Mouse (Mus musculus) megakaryocyte-erythroid progenitor cell, adult 5-6 weeks (primary cell): Measurements from ENCODE around the gene Prl3d2. TPM values are rescaled to one million over a fixed set of nuclear protein-coding genes. Genes with fewer than 3 reads are reported as not detected.
"Not testable (repeated sequence)": the region's sequence is repeated elsewhere in the genome, so short reads cannot be mapped to it uniquely, and the experiment has no call there.

Source experiments
- ATAC-seq: replicated peaks from 2 replicates; pipeline ENCODE4 v1.8.0; 2016; ENCODE audit warnings: mild to moderate bottlenecking, inconsistent platforms; ENCODE audit not compliant: severe bottlenecking, poor library complexity, low FRiP score, low TSS enrichment
- total RNA-seq, 2 experiments: library from RNA; stranded (forward) in 1 of 2; stranded (reverse) in 1 of 2; fragments of 200-1000, 215-1000 nt in 1 of 2; fragments of >200 nt in 1 of 2; fragmentation: Nextera tagmentation in 1 of 2; gene quantifications; 2 replicates each; pipeline ENCODE4 v1.2.3; 2014 to 2017

The Prl3d2 gene
- not detected in 2 replicates for total RNA-seq (2014; fragmentation: Nextera tagmentation)
- not detected in 2 replicates for total RNA-seq (2017)

GRCm38 (mm10) chr13:27121398-27121797, at the start of gene Prl3d2:
Prl3d2 (plus strand) TSS chr13:27121698.
- not testable (repeated sequence) for ATAC-seq

DNA sequence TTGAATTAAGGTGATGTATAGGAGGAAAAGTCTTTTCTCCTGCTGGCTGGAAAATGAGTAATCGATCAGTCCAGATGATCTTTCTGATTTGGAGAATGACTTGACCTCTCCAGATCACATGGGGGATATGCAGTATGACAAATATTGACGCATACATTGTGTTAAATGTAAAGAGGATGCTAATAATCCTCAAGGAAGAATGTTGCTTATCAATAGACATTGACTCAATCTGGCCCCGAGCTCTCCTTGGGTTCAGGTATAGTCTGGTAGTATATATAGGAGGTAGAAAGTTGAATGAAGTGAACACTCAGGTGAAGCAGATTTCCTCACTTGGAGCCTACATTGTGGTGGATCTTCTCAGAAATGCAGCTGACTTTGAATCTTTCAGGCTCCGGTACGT, 27.6 kb upstream of the Prl3d2 start, which contains the start of gene Prl3d1:
Prl3d1 (plus strand) TSS at position 301 of the 400 bp plus-strand sequence.
- ATAC-seq: not testable (repeated sequence)

DNA sequence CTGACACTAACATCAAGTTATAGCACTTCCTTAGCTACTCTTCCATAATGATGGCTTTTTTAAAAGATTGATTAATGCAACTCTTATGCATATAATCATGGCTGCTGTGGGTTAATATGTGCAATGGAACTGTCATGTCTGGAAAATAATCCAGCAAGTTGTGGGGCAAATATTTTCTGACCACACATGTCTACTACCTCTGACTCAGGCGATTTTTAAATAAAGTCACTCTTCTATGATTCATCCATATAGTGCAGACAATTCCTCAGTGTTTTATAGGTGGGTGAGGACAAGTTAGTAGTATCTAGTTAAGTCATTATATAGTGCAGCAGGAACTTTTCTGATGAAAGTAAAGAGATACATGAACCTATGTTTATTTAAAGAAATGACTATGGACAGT, 26.8 kb downstream of the Prl3d2 start:
- no peak for ATAC-seq

DNA sequence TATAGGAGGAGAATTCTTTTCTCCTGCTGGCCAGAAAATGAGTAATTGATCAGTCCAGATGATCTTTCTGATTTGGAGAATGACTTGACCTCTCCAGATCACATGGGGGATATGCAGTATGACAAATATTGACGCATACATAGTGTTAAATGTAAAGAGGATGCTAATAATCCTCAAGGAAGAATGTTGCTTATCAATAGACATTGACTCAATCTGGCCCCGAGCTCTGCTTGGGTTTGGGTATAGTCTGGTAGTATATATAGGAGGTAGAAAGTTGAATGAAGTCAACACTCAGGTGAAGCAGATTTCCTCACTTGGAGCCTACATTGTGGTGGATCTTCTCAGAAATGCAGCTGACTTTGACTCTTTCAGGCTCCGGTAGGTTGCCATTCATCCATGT, 35.0 kb downstream of the Prl3d2 start, which contains the start of gene Prl3d3:
Prl3d3 (plus strand) TSS at position 301 of the 400 bp plus-strand sequence.
- ATAC-seq: not testable (repeated sequence)

Other genes with a start within 250 kb of the Prl3d2 start
- not detected in 2 replicates for gene Prl, start 64.1 kb upstream of the Prl3d2 start, total RNA-seq (2014; fragmentation: Nextera tagmentation)
- gene Prl, start 64.1 kb upstream of the Prl3d2 start, total RNA-seq (2017): not detected in 2 replicates
- gene Prl3d1, start 27.5 kb upstream of the Prl3d2 start, total RNA-seq (2014; fragmentation: Nextera tagmentation): not detected in 2 replicates
- gene Prl3d1, start 27.5 kb upstream of the Prl3d2 start, total RNA-seq (2017): not detected in 2 replicates
- not detected in 2 replicates for gene Prl3d3, start 35.1 kb downstream of the Prl3d2 start, total RNA-seq (2014; fragmentation: Nextera tagmentation)
- not detected in 2 replicates for gene Prl3d3, start 35.1 kb downstream of the Prl3d2 start, total RNA-seq (2017)
- not detected in 2 replicates for gene Prl3c1, start 75.0 kb downstream of the Prl3d2 start, total RNA-seq (2014; fragmentation: Nextera tagmentation)
- gene Prl3c1, start 75.0 kb downstream of the Prl3d2 start, total RNA-seq (2017): not detected in 2 replicates
- gene Prl3b1, start 120.1 kb downstream of the Prl3d2 start, total RNA-seq (2014; fragmentation: Nextera tagmentation): not detected in 2 replicates
- gene Prl3b1, start 120.1 kb downstream of the Prl3d2 start, total RNA-seq (2017): not detected in 2 replicates
- gene Prl3a1, start 137.7 kb downstream of the Prl3d2 start, total RNA-seq (2014; fragmentation: Nextera tagmentation): not detected in 2 replicates
- not detected in 2 replicates for gene Prl3a1, start 137.7 kb downstream of the Prl3d2 start, total RNA-seq (2017)
- gene Prl6a1, start 190.9 kb downstream of the Prl3d2 start, total RNA-seq (2014; fragmentation: Nextera tagmentation): not detected in 2 replicates
- not detected in 2 replicates for gene Prl6a1, start 190.9 kb downstream of the Prl3d2 start, total RNA-seq (2017)
- gene Prl8a2, start 224.0 kb downstream of the Prl3d2 start, total RNA-seq (2014; fragmentation: Nextera tagmentation): not detected in 2 replicates
- not detected in 2 replicates for gene Prl8a2, start 224.0 kb downstream of the Prl3d2 start, total RNA-seq (2017)